Mouse (Mus musculus): ENCODE measurements at regions not wholly inside any gene's neighbourhood (a gene's known extent, or its start where the extent isn't known, plus 50 kb on each side); places are given as distances from the start of the nearest gene placed in this dataset.

DNA sequence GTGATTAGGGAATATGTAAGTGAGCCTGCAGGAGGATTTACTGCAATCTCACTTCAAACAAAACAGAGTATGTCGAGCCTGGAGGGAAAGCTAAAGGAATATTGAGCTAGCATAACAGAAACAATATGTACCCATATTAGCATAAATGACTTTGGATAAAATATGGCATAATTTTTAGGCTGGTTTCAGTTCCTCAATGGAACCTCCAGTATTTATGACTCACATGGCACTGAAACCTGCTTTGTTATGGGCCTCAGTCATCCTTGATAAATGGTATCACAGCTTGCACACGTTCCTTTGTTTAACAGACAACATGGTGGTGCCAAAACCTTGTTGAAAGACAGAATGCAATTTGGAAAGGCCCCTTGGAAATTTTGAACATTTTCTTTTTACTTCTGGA lies 130.8 kb upstream of the Fgf10 start:
- Histone ChIP-seq H3K27me3 (ENCODE audit: control insufficient read depth, insufficient read depth, low read length) (no peaks in the 10 kb centered on the region), H3K4me3 (replicated peaks; ENCODE audit: insufficient read depth, low read depth, low read length) (no peak overlapping the region), H3K27ac (ENCODE audit: insufficient read depth, low read length) (no peak overlapping the region), H3K4me1 (ENCODE audit: control insufficient read depth, insufficient read depth, low read length) (no peaks in the 10 kb centered on the region)
- no peak for DNase-seq
- 53% methylated on average over 2 of the region's 2 CpGs for WGBS
- TF ChIP-seq POLR2A (IDR thresholded peaks at IDR 0.05; ENCODE audit: borderline replicate concordance, insufficient read depth, low read length) (no peak), CTCF (IDR thresholded peaks at IDR 0.05; ENCODE audit: borderline replicate concordance, insufficient read depth, low read depth, low read length) (no peak)

DNA sequence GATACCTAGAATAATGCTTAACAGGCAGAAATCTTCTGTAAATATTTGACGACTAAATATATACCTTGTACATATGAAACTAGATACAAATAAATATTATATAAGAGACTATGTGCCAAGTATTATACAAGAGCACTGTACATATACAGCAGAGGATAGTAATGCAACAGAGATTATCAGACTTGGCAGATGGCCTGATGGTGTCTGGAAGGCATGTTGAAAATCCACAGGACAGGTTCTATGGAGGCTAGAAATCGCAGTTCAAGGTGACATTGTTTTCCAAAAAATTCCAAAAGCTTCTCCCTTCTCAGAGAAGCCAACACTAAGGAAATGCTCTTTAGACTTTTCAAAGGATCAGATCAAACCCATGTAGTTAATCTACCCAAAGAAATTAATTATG lies 126.9 kb upstream of the Mrps30 start:
- TF ChIP-seq CTCF (IDR thresholded peaks at IDR 0.05; ENCODE audit: borderline replicate concordance, insufficient read depth, low read depth, low read length) (no peak), POLR2A (IDR thresholded peaks at IDR 0.05; ENCODE audit: borderline replicate concordance, insufficient read depth, low read length) (no peak)
- DNase-seq: no peak
- H3K4me1 ChIP-seq (ENCODE audit: control insufficient read depth, insufficient read depth, low read length): no peaks in the 10 kb centered on the region
- H3K27ac ChIP-seq (ENCODE audit: insufficient read depth, low read length): no peak overlapping the region
- no peak overlapping the region for H3K4me3 ChIP-seq (replicated peaks; ENCODE audit: insufficient read depth, low read depth, low read length)
- WGBS: 47% methylated on average over 2 of the region's 2 CpGs
- H3K27me3 ChIP-seq (ENCODE audit: control insufficient read depth, insufficient read depth, low read length): no peaks in the 10 kb centered on the region

DNA sequence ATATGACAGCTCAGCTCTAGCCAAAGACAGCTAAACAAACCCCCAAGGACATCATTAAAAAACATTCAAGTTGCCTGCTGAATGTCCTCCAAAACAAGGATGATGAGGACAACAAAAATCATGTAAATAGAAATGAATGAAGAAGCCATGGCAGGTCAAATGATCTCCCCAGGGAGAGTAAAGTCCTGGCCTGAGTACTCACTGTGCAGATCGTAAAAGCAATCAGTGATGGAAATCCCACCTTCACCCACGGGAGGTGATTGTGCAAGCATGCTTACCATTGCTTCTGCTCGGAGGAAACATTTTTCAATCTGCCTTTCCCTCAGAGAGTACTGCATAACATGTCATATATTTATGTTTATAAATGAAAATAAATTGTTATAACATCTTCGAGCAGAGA lies 119.1 kb upstream of the Mrps30 start:
- H3K27me3 ChIP-seq (ENCODE audit: control insufficient read depth, insufficient read depth, low read length): no peaks in the 10 kb centered on the region
- H3K4me1 ChIP-seq (ENCODE audit: control insufficient read depth, insufficient read depth, low read length): no peaks in the 10 kb centered on the region
- no peak for TF ChIP-seq POLR2A (IDR thresholded peaks at IDR 0.05; ENCODE audit: borderline replicate concordance, insufficient read depth, low read length)
- TF ChIP-seq CTCF (IDR thresholded peaks at IDR 0.05; ENCODE audit: borderline replicate concordance, insufficient read depth, low read depth, low read length): no peak
- 46% methylated on average over 4 of the region's 4 CpGs for WGBS
- no peak overlapping the region for H3K4me3 ChIP-seq (replicated peaks; ENCODE audit: insufficient read depth, low read depth, low read length)
- DNase-seq: no peak
- no peak overlapping the region for H3K27ac ChIP-seq (ENCODE audit: insufficient read depth, low read length)

DNA sequence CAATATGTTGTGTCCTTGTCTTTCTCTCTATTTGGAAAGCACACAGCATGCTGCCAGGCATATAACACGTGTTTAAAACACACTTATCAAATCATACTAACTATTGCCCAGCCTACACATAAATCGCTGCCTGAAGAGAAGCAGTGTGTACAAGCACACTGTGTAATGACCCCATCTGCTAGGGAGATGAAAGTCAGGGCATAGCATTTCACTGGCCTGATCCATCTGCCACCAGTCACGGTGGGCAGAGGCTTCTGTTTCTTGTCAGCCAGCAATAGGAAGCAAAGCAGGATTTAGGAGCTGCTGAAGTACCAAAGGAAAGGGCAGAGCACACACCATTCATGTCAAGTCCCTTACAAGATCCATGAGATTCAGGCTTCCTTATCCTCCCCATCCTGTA lies 103.6 kb upstream of the Mrps30 start:
- no peak for DNase-seq
- no peak overlapping the region for H3K27ac ChIP-seq (ENCODE audit: insufficient read depth, low read length)
- no peak for TF ChIP-seq POLR2A (IDR thresholded peaks at IDR 0.05; ENCODE audit: borderline replicate concordance, insufficient read depth, low read length)
- no peak overlapping the region for H3K4me3 ChIP-seq (replicated peaks; ENCODE audit: insufficient read depth, low read depth, low read length)
- WGBS: 12% methylated on average over 3 of the region's 3 CpGs
- no peaks in the 10 kb centered on the region for H3K4me1 ChIP-seq (ENCODE audit: control insufficient read depth, insufficient read depth, low read length)
- no peaks in the 10 kb centered on the region for H3K27me3 ChIP-seq (ENCODE audit: control insufficient read depth, insufficient read depth, low read length)

DNA sequence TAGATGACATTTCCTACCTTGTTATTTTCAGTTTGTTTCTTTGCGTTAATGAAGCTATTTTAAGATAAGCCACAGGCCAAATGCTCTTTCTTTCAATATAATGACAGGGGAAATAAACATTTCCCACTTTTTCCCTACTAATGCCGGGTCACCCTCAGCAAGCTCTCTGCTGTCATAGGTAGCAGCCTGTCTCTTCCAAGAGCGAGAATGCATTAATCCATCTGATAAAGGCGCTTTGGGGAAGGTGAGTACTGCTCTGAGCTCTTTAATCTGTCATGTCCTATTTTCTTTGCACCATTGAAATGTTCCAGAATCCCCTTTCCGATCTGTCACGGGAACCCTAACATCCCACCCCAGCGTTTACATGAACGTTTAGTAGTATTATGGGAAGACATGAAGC lies 96.0 kb upstream of the Mrps30 start:
- no peaks in the 10 kb centered on the region for H3K4me1 ChIP-seq (ENCODE audit: control insufficient read depth, insufficient read depth, low read length)
- no peak overlapping the region for H3K27ac ChIP-seq (ENCODE audit: insufficient read depth, low read length)
- H3K27me3 ChIP-seq (ENCODE audit: control insufficient read depth, insufficient read depth, low read length): no peaks in the 10 kb centered on the region
- TF ChIP-seq POLR2A (IDR thresholded peaks at IDR 0.05; ENCODE audit: borderline replicate concordance, insufficient read depth, low read length): no peak
- TF ChIP-seq CTCF (IDR thresholded peaks at IDR 0.05; ENCODE audit: borderline replicate concordance, insufficient read depth, low read depth, low read length): no peak
- DNase-seq: no peak
- no peak overlapping the region for H3K4me3 ChIP-seq (replicated peaks; ENCODE audit: insufficient read depth, low read depth, low read length)
- WGBS: 84% methylated on average over 8 of the region's 8 CpGs

DNA sequence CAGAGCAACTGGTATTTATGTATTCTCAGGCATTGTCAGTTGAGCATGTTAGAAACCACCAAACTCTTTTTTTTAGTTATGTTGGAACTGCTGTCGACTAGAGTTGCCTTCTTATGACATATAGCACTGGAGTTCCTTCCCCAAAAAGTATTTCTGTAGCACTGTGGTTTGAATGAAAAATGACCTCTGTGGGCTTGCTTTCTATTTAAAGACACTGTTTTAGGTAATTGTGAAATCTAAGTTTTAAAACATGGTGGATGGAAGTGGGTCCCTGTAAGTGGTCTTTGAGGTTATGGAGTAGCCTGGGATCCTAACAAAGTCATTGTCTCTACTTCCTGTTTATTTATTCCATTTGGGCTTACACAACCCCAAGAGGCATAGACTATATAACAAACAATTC lies 93.2 kb upstream of the Mrps30 start:
- H3K27me3 ChIP-seq (ENCODE audit: control insufficient read depth, insufficient read depth, low read length): no peaks in the 10 kb centered on the region
- no peak for DNase-seq
- WGBS: 65% methylated on average over 1 of the region's 1 CpGs
- H3K4me1 ChIP-seq (ENCODE audit: control insufficient read depth, insufficient read depth, low read length): no peaks in the 10 kb centered on the region
- no peak for TF ChIP-seq POLR2A (IDR thresholded peaks at IDR 0.05; ENCODE audit: borderline replicate concordance, insufficient read depth, low read length)
- no peak for TF ChIP-seq CTCF (IDR thresholded peaks at IDR 0.05; ENCODE audit: borderline replicate concordance, insufficient read depth, low read depth, low read length)
- no peak overlapping the region for H3K4me3 ChIP-seq (replicated peaks; ENCODE audit: insufficient read depth, low read depth, low read length)
- H3K27ac ChIP-seq (ENCODE audit: insufficient read depth, low read length): no peak overlapping the region

DNA sequence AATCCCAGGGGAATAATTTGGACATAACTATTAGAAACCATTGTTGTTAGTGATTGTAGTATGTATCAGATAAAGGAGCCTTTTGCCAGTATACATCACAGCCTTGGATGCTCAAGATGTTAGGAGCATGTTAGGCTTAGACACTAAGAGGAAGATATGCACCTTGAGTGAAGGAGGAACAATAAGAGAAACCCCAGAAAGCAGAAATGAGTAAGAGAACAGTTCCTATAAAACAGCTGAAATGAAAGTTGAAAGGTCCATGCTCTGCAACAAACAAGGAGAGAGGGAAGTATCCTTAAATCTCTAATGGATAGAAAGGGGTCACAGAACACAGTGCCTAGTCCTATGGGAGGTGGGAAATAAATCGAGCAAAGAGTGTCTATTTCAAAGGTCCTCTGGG lies 91.4 kb upstream of the Mrps30 start:
- no peak for DNase-seq
- no peaks in the 10 kb centered on the region for H3K4me1 ChIP-seq (ENCODE audit: control insufficient read depth, insufficient read depth, low read length)
- H3K27ac ChIP-seq (ENCODE audit: insufficient read depth, low read length): no peak overlapping the region
- no peak overlapping the region for H3K4me3 ChIP-seq (replicated peaks; ENCODE audit: insufficient read depth, low read depth, low read length)
- TF ChIP-seq POLR2A (IDR thresholded peaks at IDR 0.05; ENCODE audit: borderline replicate concordance, insufficient read depth, low read length) (no peak), CTCF (IDR thresholded peaks at IDR 0.05; ENCODE audit: borderline replicate concordance, insufficient read depth, low read depth, low read length) (no peak)
- no peaks in the 10 kb centered on the region for H3K27me3 ChIP-seq (ENCODE audit: control insufficient read depth, insufficient read depth, low read length)
- WGBS: 64% methylated on average over 1 of the region's 1 CpGs

DNA sequence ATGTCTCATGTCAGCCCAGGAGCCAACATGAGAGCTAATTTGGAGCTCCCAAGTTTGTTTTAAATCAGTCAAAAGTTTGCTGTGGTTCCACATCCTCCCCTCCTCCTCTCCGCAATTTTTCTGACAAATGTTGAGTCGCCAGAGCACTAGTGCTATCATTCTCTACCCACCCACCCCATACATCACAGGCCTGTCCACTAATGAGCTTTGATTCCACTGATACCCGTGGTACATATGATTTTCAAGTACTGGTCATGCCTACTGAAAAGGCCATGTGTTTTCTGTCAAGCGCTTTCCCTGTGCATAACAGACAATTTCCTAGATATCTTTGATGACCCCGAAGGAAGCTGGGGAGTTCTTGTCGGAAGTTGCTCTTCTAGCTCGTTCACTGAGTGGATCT lies 85.5 kb upstream of the Mrps30 start:
- H3K27ac ChIP-seq (ENCODE audit: insufficient read depth, low read length): no peak overlapping the region
- no peaks in the 10 kb centered on the region for H3K27me3 ChIP-seq (ENCODE audit: control insufficient read depth, insufficient read depth, low read length)
- no peak overlapping the region for H3K4me3 ChIP-seq (replicated peaks; ENCODE audit: insufficient read depth, low read depth, low read length)
- DNase-seq: no peak
- H3K4me1 ChIP-seq (ENCODE audit: control insufficient read depth, insufficient read depth, low read length): no peaks in the 10 kb centered on the region
- no peak for TF ChIP-seq POLR2A (IDR thresholded peaks at IDR 0.05; ENCODE audit: borderline replicate concordance, insufficient read depth, low read length)
- TF ChIP-seq CTCF (IDR thresholded peaks at IDR 0.05; ENCODE audit: borderline replicate concordance, insufficient read depth, low read depth, low read length): no peak
- 88% methylated on average over 7 of the region's 7 CpGs for WGBS

All from cerebellum, adult 2 months (tissue).